Mouse (Mus musculus): ENCODE data around the gene Abca12. TPM values are rescaled to one million over a fixed set of nuclear protein-coding genes. Genes with fewer than 3 reads are reported as not detected.

Abca12 gene
- polyA plus RNA-seq, 1 experiment from 2014 or later: not detected

GRCm38 (mm10) chr1:71386593-71386992 lies 28.1 kb downstream of the Abca12 start:
- Histone ChIP-seq H3K9ac (replicated peaks) (no peak overlapping the region), H3K4me1 (ENCODE audit: insufficient read depth) (no peaks in the 10 kb centered on the region), H3K27me3 (ENCODE audit: insufficient read depth, low read length) (no peaks in the 10 kb centered on the region), H3K4me3 (ENCODE audit: low read depth, low read length) (no peak overlapping the region), H3K4me2 (ENCODE audit: low read depth, low read length) (no peak overlapping the region), H3K36me3 (replicated peaks; ENCODE audit: insufficient read depth, low read length) (no peaks in the 10 kb centered on the region), H3K9me3 (ENCODE audit: low read length) (no peaks in the 10 kb centered on the region), H3K27ac (ENCODE audit: low read depth) (no peak overlapping the region)
- no peak for DNase-seq
- no peak for ATAC-seq
- 78% methylated on average over 8 of the region's 8 CpGs for WGBS (ENCODE audit: insufficient replicate concordance)
- TF ChIP-seq CTCF (IDR thresholded peaks at IDR 0.05; ENCODE audit: low read depth): no peak
- TF ChIP-seq EP300 (IDR thresholded peaks at IDR 0.05; ENCODE audit: low read depth): no peak

- Histone ChIP-seq H3K27me3 (ENCODE audit: insufficient read depth, low read length) (no peaks in the 10 kb centered on the region), H3K4me1 (ENCODE audit: insufficient read depth) (no peaks in the 10 kb centered on the region), H3K4me2 (ENCODE audit: low read depth, low read length) (no peak overlapping the region), H3K27ac (ENCODE audit: low read depth) (no peak overlapping the region), H3K4me3 (ENCODE audit: low read depth, low read length) (no peak overlapping the region), H3K9me3 (ENCODE audit: low read length) (no peaks in the 10 kb centered on the region), H3K9ac (replicated peaks) (no peak overlapping the region), H3K36me3 (replicated peaks; ENCODE audit: insufficient read depth, low read length) (no peaks in the 10 kb centered on the region)
- WGBS (ENCODE audit: insufficient replicate concordance): 85% methylated on average over 1 of the region's 1 CpGs
- DNase-seq: no peak
- no peak for ATAC-seq
- TF ChIP-seq EP300 (IDR thresholded peaks at IDR 0.05; ENCODE audit: low read depth) (no peak), CTCF (IDR thresholded peaks at IDR 0.05; ENCODE audit: low read depth) (no peak)
These were observed 30.6 kb downstream of the Abca12 start for GRCm38 (mm10) chr1:71384098-71384497.

- DNase-seq (no peak), ATAC-seq (no peak)
- no peak overlapping the region for H3K4me3 ChIP-seq (ENCODE audit: low read depth, low read length)
- WGBS (ENCODE audit: insufficient replicate concordance): 88% methylated on average over 5 of the region's 5 CpGs
- TF ChIP-seq EP300 (IDR thresholded peaks at IDR 0.05; ENCODE audit: low read depth) (no peak), CTCF (IDR thresholded peaks at IDR 0.05; ENCODE audit: low read depth) (no peak)
- H3K27me3 ChIP-seq (ENCODE audit: insufficient read depth, low read length): no peaks in the 10 kb centered on the region
- no peaks in the 10 kb centered on the region for H3K9me3 ChIP-seq (ENCODE audit: low read length)
- no peaks in the 10 kb centered on the region for H3K4me1 ChIP-seq (ENCODE audit: insufficient read depth)
- no peaks in the 10 kb centered on the region for H3K36me3 ChIP-seq (replicated peaks; ENCODE audit: insufficient read depth, low read length)
- H3K9ac ChIP-seq (replicated peaks): no peak overlapping the region
- H3K4me2 ChIP-seq (ENCODE audit: low read depth, low read length): no peak overlapping the region
- no peak overlapping the region for H3K27ac ChIP-seq (ENCODE audit: low read depth)
These were observed 41.6 kb downstream of the Abca12 start for GRCm38 (mm10) chr1:71373090-71373489.

- Histone ChIP-seq H3K4me1 (ENCODE audit: insufficient read depth) (no peaks in the 10 kb centered on the region), H3K27ac (ENCODE audit: low read depth) (no peak overlapping the region), H3K27me3 (ENCODE audit: insufficient read depth, low read length) (no peaks in the 10 kb centered on the region), H3K9me3 (ENCODE audit: low read length) (no peaks in the 10 kb centered on the region), H3K9ac (replicated peaks) (no peak overlapping the region), H3K4me3 (ENCODE audit: low read depth, low read length) (no peak overlapping the region), H3K4me2 (ENCODE audit: low read depth, low read length) (no peak overlapping the region), H3K36me3 (replicated peaks; ENCODE audit: insufficient read depth, low read length) (no peaks in the 10 kb centered on the region)
- ATAC-seq (no peak), DNase-seq (no peak)
- TF ChIP-seq CTCF (IDR thresholded peaks at IDR 0.05; ENCODE audit: low read depth) (no peak), EP300 (IDR thresholded peaks at IDR 0.05; ENCODE audit: low read depth) (no peak)
These were observed 44.4 kb downstream of the Abca12 start for GRCm38 (mm10) chr1:71370266-71370665.

- no peak overlapping the region for H3K4me3 ChIP-seq (ENCODE audit: low read depth, low read length)
- ATAC-seq (no peak), DNase-seq (no peak)
- no peaks in the 10 kb centered on the region for H3K9me3 ChIP-seq (ENCODE audit: low read length)
- H3K4me1 ChIP-seq (ENCODE audit: insufficient read depth): no peaks in the 10 kb centered on the region
- TF ChIP-seq CTCF (IDR thresholded peaks at IDR 0.05; ENCODE audit: low read depth) (no peak), EP300 (IDR thresholded peaks at IDR 0.05; ENCODE audit: low read depth) (no peak)
- H3K36me3 ChIP-seq (replicated peaks; ENCODE audit: insufficient read depth, low read length): no peaks in the 10 kb centered on the region
- no peak overlapping the region for H3K27ac ChIP-seq (ENCODE audit: low read depth)
- WGBS (ENCODE audit: insufficient replicate concordance): 63% methylated on average over 1 of the region's 1 CpGs
- no peak overlapping the region for H3K4me2 ChIP-seq (ENCODE audit: low read depth, low read length)
- H3K9ac ChIP-seq (replicated peaks): no peak overlapping the region
- H3K27me3 ChIP-seq (ENCODE audit: insufficient read depth, low read length): no peaks in the 10 kb centered on the region
These were observed 46.9 kb downstream of the Abca12 start for GRCm38 (mm10) chr1:71367770-71368169.

GRCm38 (mm10) chr1:71342861-71343554 lies 71.7 kb downstream of the Abca12 start:
- Histone ChIP-seq H3K9me3 (ENCODE audit: low read length) (no peaks in the 10 kb centered on the region), H3K4me2 (ENCODE audit: low read depth, low read length) (no peak overlapping the region), H3K4me1 (ENCODE audit: insufficient read depth) (no peaks in the 10 kb centered on the region), H3K27ac (ENCODE audit: low read depth) (no peak overlapping the region), H3K36me3 (replicated peaks; ENCODE audit: insufficient read depth, low read length) (no peaks in the 10 kb centered on the region), H3K27me3 (ENCODE audit: insufficient read depth, low read length) (no peaks in the 10 kb centered on the region), H3K9ac (replicated peaks) (no peak overlapping the region), H3K4me3 (ENCODE audit: low read depth, low read length) (no peak overlapping the region)
- ATAC-seq (no peak), DNase-seq (no peak)
- TF ChIP-seq EP300 (IDR thresholded peaks at IDR 0.05; ENCODE audit: low read depth) (no peak), CTCF (IDR thresholded peaks at IDR 0.05; ENCODE audit: low read depth) (no peak)
- 69% methylated on average over 3 of the region's 3 CpGs for WGBS (ENCODE audit: insufficient replicate concordance)

- no peak for DNase-seq
These were observed 72.5 kb downstream of the Abca12 start for GRCm38 (mm10) chr1:71342261-71342594.

More at GRCm38 (mm10) chr1:71342261-71342594, 72.5 kb downstream of the Abca12 start:
- no peaks in the 10 kb centered on the region for H3K4me1 ChIP-seq (ENCODE audit: insufficient read depth)
- H3K27me3 ChIP-seq (ENCODE audit: insufficient read depth, low read length): no peaks in the 10 kb centered on the region
- no peak overlapping the region for H3K27ac ChIP-seq (ENCODE audit: low read depth)
- no peaks in the 10 kb centered on the region for H3K9me3 ChIP-seq (ENCODE audit: low read length)
- TF ChIP-seq EP300 (IDR thresholded peaks at IDR 0.05; ENCODE audit: low read depth) (no peak), CTCF (IDR thresholded peaks at IDR 0.05; ENCODE audit: low read depth) (no peak)
- WGBS (ENCODE audit: insufficient replicate concordance): 74% methylated on average over 4 of the region's 4 CpGs
- no peak overlapping the region for H3K4me2 ChIP-seq (ENCODE audit: low read depth, low read length)
- no peak for ATAC-seq
- no peaks in the 10 kb centered on the region for H3K36me3 ChIP-seq (replicated peaks; ENCODE audit: insufficient read depth, low read length)
- H3K9ac ChIP-seq (replicated peaks): no peak overlapping the region
- no peak overlapping the region for H3K4me3 ChIP-seq (ENCODE audit: low read depth, low read length)
